Mouse (Mus musculus) liver, embryonic 14.5 days (tissue): ENCODE data around the gene Dab2ip. TPM values are rescaled to one million over a fixed set of nuclear protein-coding genes. Genes with fewer than 3 reads are reported as not detected.

Experiments used
- ATAC-seq: fragments of 200-750 bp; cut with Nextera tagmentation; 2 replicates; pipeline ENCODE4 v1.8.0; 2017; ENCODE audit warnings: moderate number of reproducible peaks, mild to moderate bottlenecking, moderate library complexity; ENCODE audit not compliant: insufficient read depth
- DNase-seq, 3 experiments: peaks; one replicate each; pipeline ENCODE4 v3.0.0-alpha.2; 2012 to 2013; ENCODE audit warnings: low read depth in 3 of 3, low spot score in 3 of 3
- H3K27ac ChIP-seq: fragments of 300-500 bp; sonication (generic); 2 replicates; pipeline ENCODE4 v1.5.1; 2014; ENCODE audit warnings: moderate library complexity, mild to moderate bottlenecking, control low read depth, inconsistent platforms
- H3K27me3 ChIP-seq: fragments of 300-500 bp; sonication (generic); 2 replicates; pipeline ENCODE4 v1.6.1; 2014; ENCODE audit warnings: mild to moderate bottlenecking, low read length, moderate library complexity; ENCODE audit not compliant: control insufficient read depth, insufficient read depth
- H3K36me3 ChIP-seq: fragments of 300-500 bp; sonication (generic); replicated peaks from 2 replicates; pipeline ENCODE4 v1.6.1; 2014; ENCODE audit warnings: low read depth; ENCODE audit not compliant: control insufficient read depth, insufficient read depth
- H3K4me1 ChIP-seq, 2 experiments: fragments of 200-500 bp in 1 of 2; fragments of 300-500 bp in 1 of 2; sonication (generic) in 1 of 2; replicated peaks; 2 replicates each; pipeline ENCODE4 v1.6.1; 2012 to 2014; ENCODE audit warnings: antibody characterized with exemption in 1 of 2, inconsistent platforms in 1 of 2, low read length in 1 of 2; ENCODE audit not compliant: control insufficient read depth in 2 of 2, insufficient read depth in 2 of 2
- H3K4me2 ChIP-seq: fragments of 300-500 bp; sonication (generic); 2 replicates; pipeline ENCODE4 v1.6.1; 2014; ENCODE audit warnings: low read depth, mild to moderate bottlenecking, control low read depth, moderate library complexity
- H3K4me3 ChIP-seq, 2 experiments: fragments of 200-500 bp in 1 of 2; fragments of 300-500 bp in 1 of 2; sonication (generic) in 1 of 2; 2 replicates each; pipeline ENCODE4 v1.5.1; 2012 to 2014; ENCODE audit warnings: low read depth in 2 of 2, low read length in 2 of 2, mild to moderate bottlenecking in 2 of 2, control low read depth in 1 of 2, inconsistent platforms in 1 of 2, moderate library complexity in 1 of 2; ENCODE audit not compliant: insufficient read depth in 1 of 2
- H3K9ac ChIP-seq: fragments of 300-500 bp; sonication (generic); replicated peaks from 2 replicates; pipeline ENCODE4 v1.6.1; 2014; ENCODE audit warnings: mild to moderate bottlenecking, control low read depth, moderate library complexity
- H3K9me3 ChIP-seq: fragments of 300-500 bp; sonication (generic); 2 replicates; pipeline ENCODE4 v1.6.1; 2016; ENCODE audit warnings: low read length, mixed read lengths; ENCODE audit not compliant: control insufficient read depth
- CTCF ChIP-seq: IDR thresholded peaks from 2 replicates; pipeline ENCODE4 v1.5.1; 2016; ENCODE audit warnings: antibody characterized with exemption, low read depth, control low read depth
- EP300 ChIP-seq: IDR thresholded peaks from 2 replicates; pipeline ENCODE4 v1.6.1; 2016; ENCODE audit warnings: antibody characterized with exemption, low read depth
- WGBS: fragments of 180-500 bp; shearing (Covaris S2); extraction: QIAGEN DNeasy Blood & Tissue Kit; methylation state at CpG from one replicate; pipeline ENCODE4 v1.1.7; 2014; ENCODE audit not compliant: insufficient replicate concordance; 5-methylcytosine and 5-hydroxymethylcytosine counted together
- polyA plus RNA-seq, 2 experiments: library from polyadenylated mRNA; depleted of rRNA in 1 of 2; stranded (reverse) in 1 of 2; unstranded in 1 of 2; fragments of >200 nt; fragmentation: Nextera tagmentation in 1 of 2; extraction: Ambion mirVana in 1 of 2; gene quantifications; 2 replicates each; pipeline versions ENCODE4 v1.2.1 to v1.2.3; 2012 to 2014

Dab2ip gene
- polyA plus RNA-seq, 2 experiments, result 3.2 to 4.0 TPM

DNA sequence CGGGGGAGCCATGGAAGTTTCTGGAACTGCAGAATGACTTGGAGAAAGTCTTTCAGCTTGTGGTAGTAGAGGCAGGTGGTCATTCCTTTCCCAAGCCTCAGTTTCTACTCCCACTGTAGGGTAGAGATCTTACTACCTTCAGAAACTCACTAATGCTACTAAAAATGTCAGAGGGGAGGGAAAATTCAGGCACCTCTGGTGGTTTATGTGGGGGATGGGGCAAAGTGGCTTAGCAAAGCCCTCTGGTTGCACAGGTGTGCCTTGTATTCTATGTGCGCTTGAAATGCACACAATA lies 63.1 kb downstream of the Dab2ip start:
- ATAC-seq (no peak), DNase-seq (no peak)
- peaks cover 6% of the 10 kb centered on the region for H3K27me3 ChIP-seq
- no peak overlapping the region for H3K27ac ChIP-seq
- WGBS, result 46% methylated on average over 2 of the region's 2 CpGs
- TF ChIP-seq EP300 (no peak), CTCF (no peak)
- H3K9ac ChIP-seq, result no peak overlapping the region
- no peak overlapping the region for H3K4me2 ChIP-seq
- H3K36me3 ChIP-seq, result no peaks in the 10 kb centered on the region
- peaks cover 0 to 27% of the 10 kb centered on the region in 2 experiments; a peak in 3 of 4 replicates for H3K4me1 ChIP-seq
- no peaks in the 10 kb centered on the region for H3K9me3 ChIP-seq
- H3K4me3 ChIP-seq, result no peak overlapping the region

DNA sequence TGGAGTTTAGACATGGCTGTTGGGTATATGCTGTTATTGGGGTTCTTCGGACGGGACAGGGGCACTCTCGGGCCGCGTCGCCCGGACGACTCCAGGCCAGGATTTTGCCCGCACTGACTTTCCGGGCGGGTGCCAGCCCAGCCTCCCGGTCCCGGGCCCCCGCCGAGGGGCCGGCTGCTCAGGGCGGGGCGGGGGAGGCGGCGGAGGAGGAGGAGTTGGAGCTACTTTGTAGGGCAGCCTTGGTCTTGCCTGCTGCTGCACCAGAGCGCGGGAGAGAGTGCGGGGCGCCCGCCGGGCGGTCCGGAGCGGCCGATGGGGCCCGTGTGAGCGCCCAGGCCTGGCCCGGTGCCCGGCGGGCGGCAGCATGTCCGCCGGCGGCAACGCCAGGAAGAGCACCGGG lies 63.7 kb downstream of the Dab2ip start:
- no peak for TF ChIP-seq CTCF
- TF ChIP-seq EP300, result no peak
- no peaks in the 10 kb centered on the region for H3K36me3 ChIP-seq
- 3% methylated on average over 33 of the region's 41 CpGs for WGBS
- no peaks in the 10 kb centered on the region for H3K9me3 ChIP-seq
- H3K4me3 ChIP-seq, result peak overlapping the region; percentile 52 to 62
- H3K27me3 ChIP-seq, result peaks cover 6% of the 10 kb centered on the region
- DNase-seq (no peak), ATAC-seq (peak; percentile 36; the same call in 1 of the 2 replicates)
- peaks cover 0 to 27% of the 10 kb centered on the region in 2 experiments; a peak in 3 of 4 replicates for H3K4me1 ChIP-seq
- no peak overlapping the region for H3K9ac ChIP-seq
- no peak overlapping the region for H3K27ac ChIP-seq
- H3K4me2 ChIP-seq, result peak overlapping the region; percentile 56

DNA sequence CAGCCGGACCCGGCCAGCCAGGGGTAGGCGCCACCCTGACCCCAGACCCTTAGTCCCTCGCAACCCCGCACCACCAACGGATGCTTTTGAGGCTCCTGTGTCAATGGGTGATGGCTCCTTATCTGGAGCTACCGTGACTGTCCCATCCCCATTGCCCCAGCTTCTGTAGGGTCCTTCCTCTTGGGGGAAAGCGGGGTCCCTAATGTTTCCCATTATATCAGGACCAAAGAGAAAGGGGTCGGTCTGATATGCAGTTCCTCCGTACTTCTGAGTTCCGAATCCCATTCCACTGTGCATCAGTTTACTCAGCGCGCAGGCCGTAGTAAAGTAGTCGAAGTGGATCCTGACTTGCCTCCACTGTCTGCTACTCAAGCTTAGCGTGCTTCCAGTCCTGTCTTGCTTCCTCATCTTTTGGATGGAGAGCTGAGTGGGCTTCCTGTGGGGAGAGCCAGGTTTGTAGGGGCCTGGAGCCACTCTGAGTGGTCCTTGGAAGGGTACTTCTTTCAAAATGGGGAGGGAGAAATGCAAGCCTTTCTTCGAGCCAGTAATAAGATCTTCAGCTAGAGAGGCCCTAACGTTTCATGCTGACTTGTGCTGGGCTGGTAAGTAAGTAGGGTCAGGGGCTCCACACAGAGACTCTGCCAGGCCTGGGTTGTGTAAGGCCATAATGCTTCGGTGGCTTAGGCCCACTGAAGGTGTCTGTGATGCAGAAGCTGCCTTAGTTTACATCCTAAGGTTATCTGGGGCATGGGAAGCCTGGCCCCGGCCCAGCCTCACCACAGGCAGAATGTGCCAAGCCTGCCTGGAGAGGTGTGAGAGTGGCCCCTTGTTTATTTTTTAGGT lies 64.4 kb downstream of the Dab2ip start:
- DNase-seq (no peak), ATAC-seq (no peak)
- no peak for TF ChIP-seq EP300
- WGBS, result 8% methylated on average over 20 of the region's 20 CpGs
- H3K9me3 ChIP-seq, result no peaks in the 10 kb centered on the region
- no peaks in the 10 kb centered on the region for H3K36me3 ChIP-seq
- no peak overlapping the region for H3K9ac ChIP-seq
- peaks cover 6% of the 10 kb centered on the region for H3K27me3 ChIP-seq
- peak overlapping the region; percentile 52 to 62 for H3K4me3 ChIP-seq
- no peak overlapping the region for H3K27ac ChIP-seq
- peaks cover 0 to 23% of the 10 kb centered on the region in 2 experiments; a peak in 3 of 4 replicates for H3K4me1 ChIP-seq
- peak overlapping the region; percentile 56 for H3K4me2 ChIP-seq

DNA sequence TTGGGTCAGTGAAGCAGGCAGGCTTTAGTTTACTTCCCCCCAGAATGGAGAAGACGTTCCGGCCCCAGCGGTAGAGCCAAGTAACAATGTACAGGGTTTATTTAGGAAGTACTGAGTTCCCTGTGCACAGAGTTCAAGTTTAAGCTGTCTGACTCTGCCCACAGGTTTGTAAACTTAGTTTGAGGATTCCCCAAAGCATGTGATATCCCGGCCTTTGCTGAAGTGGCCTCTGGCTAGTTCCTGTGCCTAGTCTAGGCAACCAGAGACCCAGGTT lies 65.0 kb downstream of the Dab2ip start:
- TF ChIP-seq CTCF (no peak), EP300 (no peak)
- H3K4me3 ChIP-seq, result 0 out of 4 replicates have a peak overlapping the region, but pooled peaks of 1 of the 2 experiments have one; percentile 62
- H3K4me1 ChIP-seq, result peaks cover 0 to 19% of the 10 kb centered on the region in 2 experiments; a peak in 3 of 4 replicates
- no peak overlapping the region for H3K9ac ChIP-seq
- DNase-seq (no peak), ATAC-seq (no peak)
- H3K36me3 ChIP-seq, result no peaks in the 10 kb centered on the region
- no peaks in the 10 kb centered on the region for H3K9me3 ChIP-seq
- WGBS, result 24% methylated on average over 4 of the region's 4 CpGs
- no peak overlapping the region for H3K27ac ChIP-seq
- peak overlapping the region; percentile 56 for H3K4me2 ChIP-seq
- peaks cover 6% of the 10 kb centered on the region for H3K27me3 ChIP-seq

DNA sequence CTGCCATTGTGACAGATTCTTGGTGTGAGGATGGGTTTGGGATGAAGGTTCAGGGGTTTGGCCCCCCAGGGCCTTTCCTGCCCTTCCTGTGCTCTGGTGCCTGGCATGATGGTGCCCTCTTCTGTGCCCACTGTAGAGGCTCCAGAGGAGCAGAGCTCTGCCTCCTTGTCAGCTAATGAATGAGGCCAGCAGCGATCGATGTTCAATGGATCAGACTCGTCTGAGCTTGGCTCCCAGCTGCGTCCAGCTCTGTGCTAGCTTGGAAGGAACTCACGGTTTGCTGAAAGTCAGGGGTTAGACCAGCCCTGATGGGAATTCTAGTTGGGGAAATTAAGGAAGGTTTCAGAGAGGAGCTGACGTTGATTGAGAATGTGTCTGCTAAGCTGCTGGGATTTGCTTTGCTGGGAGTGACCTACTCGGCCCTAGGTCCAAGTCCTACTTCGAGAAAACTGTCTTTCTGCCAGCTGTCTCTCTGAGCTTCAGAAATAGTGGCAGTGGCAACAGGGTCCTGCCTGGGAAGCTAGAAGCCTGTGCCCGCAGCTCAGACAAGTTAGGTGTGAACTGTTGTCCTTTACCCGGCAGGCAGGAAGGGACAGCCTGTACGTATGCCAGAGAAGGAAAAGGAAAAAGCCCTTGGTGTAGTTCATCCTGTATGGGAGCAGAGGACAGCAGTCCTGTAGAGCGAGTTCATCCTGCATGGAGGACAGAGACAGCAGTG lies 65.5 kb downstream of the Dab2ip start:
- H3K27ac ChIP-seq, result no peak overlapping the region
- no peak overlapping the region for H3K9ac ChIP-seq
- H3K4me2 ChIP-seq, result peak overlapping the region; percentile 56
- H3K4me1 ChIP-seq, result peaks cover 0 to 19% of the 10 kb centered on the region in 2 experiments; a peak in 3 of 4 replicates
- TF ChIP-seq CTCF (no peak), EP300 (no peak)
- no peak for ATAC-seq
- no peaks in the 10 kb centered on the region for H3K9me3 ChIP-seq
- peaks cover 6% of the 10 kb centered on the region for H3K27me3 ChIP-seq
- DNase-seq, result no peak
- H3K4me3 ChIP-seq, result no peak overlapping the region
- 56% methylated on average over 12 of the region's 12 CpGs for WGBS
- H3K36me3 ChIP-seq, result no peaks in the 10 kb centered on the region
